Mouse (Mus musculus): ENCODE data around the gene Tor1aip2. TPM values are rescaled to one million over a fixed set of nuclear protein-coding genes. Genes with fewer than 3 reads are reported as not detected.
A peak's percentile ranks its signal among the peaks of the same experiment; 100 is the strongest.

The Tor1aip2 gene
- total RNA-seq (2021) = 10 to 100 TPM; 47.8 to 48.3 TPM
- long read RNA-seq, experiment 1, transcript Tor1aip2-203 (3 exons, 2,589 nt) = major isoform, 8 of 26 reads
- long read RNA-seq, experiment 1, partial matches to known transcripts = 6 of 26 reads
- long read RNA-seq, experiment 1, other reads (novel, unspliced or antisense) = 8 of 26 reads
- long read RNA-seq, experiment 2, transcript Tor1aip2-203 (3 exons, 2,589 nt) = major isoform, 6 of 20 reads
- long read RNA-seq, experiment 2, partial matches to known transcripts = 2 of 20 reads
- long read RNA-seq, experiment 2, other reads (novel, unspliced or antisense) = 9 of 20 reads

- intact Hi-C loops (cut with DNase I) = no loop called here
- DNase-seq = peak in 1 of 2 experiments; percentile 50
Observed at GRCm38 (mm10) chr1:156035269-156035929, at the start of gene Tor1aip2. TSS of gene Tor1aip2 (plus strand) at chr1:156035403.

DNA sequence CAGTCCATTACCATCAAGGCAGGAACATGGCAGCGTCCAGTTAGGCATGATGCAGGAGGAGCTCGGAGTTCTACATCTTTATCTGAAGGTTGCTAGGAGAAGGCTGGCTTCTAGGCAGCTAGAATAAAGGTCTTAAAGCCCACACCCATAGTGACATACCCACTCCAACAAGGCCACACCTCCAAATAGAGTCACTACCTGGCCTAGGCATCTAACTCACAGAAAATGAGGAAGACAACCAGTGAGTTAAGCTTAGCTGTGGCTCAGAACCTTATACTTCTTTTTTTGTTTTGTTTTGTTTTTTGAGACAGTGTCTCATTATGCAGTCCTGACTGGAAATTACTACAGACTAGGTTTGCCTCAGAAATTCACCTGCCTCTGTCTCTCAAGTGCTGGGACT, 47.6 kb upstream of the Tor1aip2 start:
- intact Hi-C loops (cut with DNase I) = no loop called here

DNA sequence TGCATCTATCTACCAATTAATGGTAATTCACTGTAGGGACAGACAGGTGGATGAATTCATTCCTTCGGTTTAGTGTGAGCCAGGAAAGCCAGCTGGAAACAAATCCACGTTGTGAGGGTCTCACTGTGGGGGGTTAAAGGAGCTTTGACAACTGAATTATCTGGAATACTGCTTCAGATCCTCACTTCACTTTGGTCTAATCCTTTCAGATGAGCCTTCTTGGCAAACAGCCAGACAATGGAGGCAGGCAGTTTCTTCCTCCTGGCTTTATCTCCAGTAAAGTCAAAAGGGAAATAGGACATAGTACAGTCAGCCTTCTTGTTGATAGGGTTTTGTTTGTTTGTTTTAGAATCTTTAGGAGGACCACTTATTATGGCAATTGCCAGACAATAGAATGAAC, 45.8 kb upstream of the Tor1aip2 start:
- DNase-seq = no peak
- intact Hi-C loops (cut with DNase I) = no loop called here

More for the DNA sequence above, 47.6 kb upstream of the Tor1aip2 start:
- DNase-seq = no peak

GRCm38 (mm10) chr1:155990391-155990790, 44.8 kb upstream of the Tor1aip2 start:
- intact Hi-C loops (cut with DNase I) = no loop called here
- no peak for DNase-seq

DNA sequence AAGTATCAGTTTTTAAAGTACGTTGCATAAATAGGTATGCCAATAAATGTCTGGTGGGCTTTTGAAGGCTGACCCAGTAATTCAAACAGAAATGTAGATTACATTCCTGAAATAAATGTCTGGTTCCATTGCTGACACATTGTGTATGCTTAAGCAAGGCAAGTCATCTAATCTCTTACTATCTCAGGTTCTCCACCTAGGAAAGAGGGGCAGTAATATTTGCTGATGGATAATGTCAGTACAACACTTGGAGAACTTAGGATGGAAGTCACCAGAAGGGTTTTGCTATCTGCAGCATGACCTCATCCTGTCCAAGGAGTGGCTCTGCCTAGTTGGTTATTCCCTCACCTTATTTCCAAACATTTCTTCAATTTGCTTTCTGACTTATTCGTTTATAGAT, 40.7 kb upstream of the Tor1aip2 start:
- DNase-seq = no peak
- intact Hi-C loops (cut with DNase I) = no loop called here

- no peak for DNase-seq
- intact Hi-C loops (cut with DNase I) = no loop called here
Observed at GRCm38 (mm10) chr1:155995612-155996011, 39.6 kb upstream of the Tor1aip2 start.

DNA sequence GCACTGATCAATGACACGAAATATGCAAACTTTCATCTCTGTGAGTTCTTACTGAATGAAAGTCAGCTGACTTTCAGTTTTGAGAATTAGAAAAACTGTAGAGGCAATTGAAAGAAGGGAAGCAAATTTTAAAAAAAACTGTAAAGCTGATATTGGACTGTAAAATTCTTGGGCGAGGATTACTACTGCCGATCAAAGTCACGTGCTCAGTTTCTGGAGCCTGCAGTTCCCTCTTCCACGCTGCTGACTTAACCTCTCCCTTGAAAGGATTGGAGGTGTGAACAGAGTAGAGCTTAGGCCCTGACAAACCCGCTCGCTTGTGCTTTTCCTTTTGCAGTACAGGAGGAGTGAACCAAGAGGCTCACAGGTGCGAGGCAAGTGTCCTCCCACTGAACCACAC, 32.8 kb upstream of the Tor1aip2 start:
- DNase-seq = no peak
- intact Hi-C loops (cut with DNase I) = no loop called here

- DNase-seq = no peak
- intact Hi-C loops (cut with DNase I) = no loop called here
Observed at GRCm38 (mm10) chr1:156003201-156003935, 31.8 kb upstream of the Tor1aip2 start.

DNA sequence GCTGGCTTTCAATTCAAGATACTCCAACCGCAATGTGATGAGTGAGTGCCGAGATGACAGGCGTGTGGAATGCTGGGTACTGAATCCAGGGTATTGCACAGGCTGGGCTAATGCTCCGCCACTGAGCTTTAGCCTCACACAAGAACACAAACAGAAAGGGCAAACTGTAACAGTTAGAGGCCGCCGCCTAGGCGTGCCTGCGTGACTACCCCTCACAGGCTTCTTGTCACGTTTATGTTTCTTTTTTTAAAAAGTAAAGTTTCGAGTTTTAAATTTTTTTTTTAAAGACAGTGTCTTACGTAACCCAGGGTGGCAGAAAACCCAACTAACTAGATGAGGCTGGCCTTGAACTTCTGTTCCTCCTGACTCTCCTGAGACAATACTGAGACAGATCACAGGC, 29.3 kb upstream of the Tor1aip2 start:
- DNase-seq = no peak
- intact Hi-C loops (cut with DNase I) = no loop called here

DNA sequence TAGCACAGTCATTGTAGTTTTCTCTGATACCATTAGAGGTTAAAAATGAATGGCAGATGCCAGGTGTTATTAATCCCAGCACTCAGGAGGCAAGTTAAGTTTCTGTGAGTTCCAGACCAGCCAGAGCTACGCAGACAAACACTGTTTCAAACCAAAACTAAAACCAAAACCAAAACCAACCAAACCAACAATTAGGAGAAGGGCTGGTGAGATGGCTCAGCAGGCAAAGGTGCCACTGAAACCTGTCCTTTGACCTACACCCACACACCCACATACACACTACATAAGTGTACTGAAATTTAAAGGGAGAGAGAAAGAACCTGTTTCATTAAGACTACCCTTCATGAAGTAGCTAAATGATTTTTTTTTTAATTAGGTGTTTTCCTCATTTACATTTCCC, 26.2 kb upstream of the Tor1aip2 start:
- intact Hi-C loops (cut with DNase I) = no loop called here
- no peak for DNase-seq

DNA sequence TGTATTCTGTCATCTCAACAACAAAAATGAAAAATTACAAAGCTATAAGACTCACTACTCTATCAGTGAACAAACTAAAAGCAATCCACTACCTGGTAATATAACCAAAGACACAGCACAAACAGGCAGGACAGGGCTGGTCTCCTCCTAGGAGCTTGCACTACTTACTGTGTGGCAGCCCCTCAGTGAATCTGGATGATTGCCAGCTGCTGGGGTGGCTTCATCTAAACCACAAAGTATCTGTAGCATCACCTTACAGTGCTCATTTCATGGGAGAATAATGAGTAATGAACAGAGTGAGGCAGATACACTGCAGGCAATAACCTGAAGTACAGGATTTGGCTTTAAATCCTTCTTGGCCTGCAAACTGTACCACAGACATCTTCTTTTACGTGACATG, 15.4 kb upstream of the Tor1aip2 start:
- intact Hi-C loops (cut with DNase I) = no loop called here
- no peak for DNase-seq

DNA sequence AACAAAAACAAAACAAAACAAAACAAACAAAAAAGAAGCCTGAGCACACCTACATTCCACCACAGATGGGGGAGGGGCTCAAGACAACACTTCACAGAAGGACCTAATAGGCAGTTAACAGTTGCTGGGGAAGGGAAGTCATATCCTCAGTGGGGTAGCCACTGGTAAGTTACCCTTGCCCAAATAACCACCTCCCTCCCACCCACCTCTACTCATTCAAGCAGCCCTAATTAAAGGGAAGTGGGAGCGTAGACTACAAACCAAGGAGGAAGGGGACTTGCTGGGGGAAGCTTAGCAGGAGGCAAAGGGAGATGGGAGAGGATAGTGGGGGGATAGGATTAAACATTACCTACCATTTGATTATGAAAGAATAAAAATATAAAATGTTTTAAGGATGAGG, 14.8 kb upstream of the Tor1aip2 start:
- no peak for DNase-seq
- intact Hi-C loops (cut with DNase I) = no loop called here

DNA sequence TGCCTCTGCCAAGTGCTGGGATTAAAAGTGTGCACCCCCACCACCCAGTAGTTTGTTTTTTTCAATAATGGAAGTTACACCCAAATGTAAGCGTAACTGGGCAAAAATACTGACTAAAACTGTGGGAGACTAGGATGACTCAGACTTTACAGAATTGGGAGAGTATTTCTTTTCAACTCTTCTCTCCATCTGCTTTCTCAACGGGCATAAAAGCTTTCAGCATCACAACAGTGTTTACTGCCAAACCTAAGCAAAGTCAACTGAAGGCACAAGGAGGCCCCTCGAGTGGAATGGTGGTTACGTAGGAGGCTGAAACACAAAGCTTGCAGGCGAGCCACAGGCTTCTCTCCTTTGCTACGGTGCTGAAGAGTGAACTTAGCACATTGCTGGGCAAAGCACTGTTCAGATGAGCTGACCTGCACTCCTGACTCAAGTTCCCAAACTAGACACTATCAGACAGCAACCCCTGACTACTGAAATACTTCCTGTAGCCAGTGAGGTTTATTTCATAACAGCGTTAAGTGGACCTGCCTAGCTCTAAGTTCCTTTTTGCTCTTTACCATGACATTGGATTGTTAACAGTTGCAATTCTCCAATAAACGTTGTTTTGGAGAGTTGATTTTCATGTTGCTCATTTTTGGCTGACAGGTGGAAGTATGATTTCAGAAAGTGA, 10.2 kb upstream of the Tor1aip2 start:
- DNase-seq = no peak
- intact Hi-C loops (cut with DNase I) = loop anchor here (5.0 kb wide), 1 partner anchor 53 kb away; the partner anchor contains the start of gene Cep350

DNA sequence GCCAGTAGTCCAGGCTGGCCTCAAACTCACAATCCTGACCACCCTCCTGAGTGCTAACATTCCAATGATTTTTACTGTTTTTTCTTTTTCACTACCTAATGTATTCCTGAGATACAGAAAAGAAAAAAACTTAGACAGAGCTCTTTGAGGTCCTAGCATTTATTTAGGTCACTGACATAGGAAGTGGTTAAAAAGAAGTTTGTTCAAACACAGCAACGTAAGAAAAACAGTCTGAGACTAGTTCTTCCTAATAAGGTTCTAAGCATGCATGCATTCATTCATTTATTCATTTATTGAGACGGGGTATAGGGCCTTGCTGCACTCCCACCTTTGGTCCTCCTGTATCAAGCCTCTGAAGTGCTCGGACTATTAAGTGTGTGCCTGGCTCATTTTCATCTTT, 7.4 kb upstream of the Tor1aip2 start:
- intact Hi-C loops (cut with DNase I) = loop anchor here (5.0 kb wide), 1 partner anchor 56 kb away; the partner anchor contains the start of gene Cep350
- no peak for DNase-seq

DNA sequence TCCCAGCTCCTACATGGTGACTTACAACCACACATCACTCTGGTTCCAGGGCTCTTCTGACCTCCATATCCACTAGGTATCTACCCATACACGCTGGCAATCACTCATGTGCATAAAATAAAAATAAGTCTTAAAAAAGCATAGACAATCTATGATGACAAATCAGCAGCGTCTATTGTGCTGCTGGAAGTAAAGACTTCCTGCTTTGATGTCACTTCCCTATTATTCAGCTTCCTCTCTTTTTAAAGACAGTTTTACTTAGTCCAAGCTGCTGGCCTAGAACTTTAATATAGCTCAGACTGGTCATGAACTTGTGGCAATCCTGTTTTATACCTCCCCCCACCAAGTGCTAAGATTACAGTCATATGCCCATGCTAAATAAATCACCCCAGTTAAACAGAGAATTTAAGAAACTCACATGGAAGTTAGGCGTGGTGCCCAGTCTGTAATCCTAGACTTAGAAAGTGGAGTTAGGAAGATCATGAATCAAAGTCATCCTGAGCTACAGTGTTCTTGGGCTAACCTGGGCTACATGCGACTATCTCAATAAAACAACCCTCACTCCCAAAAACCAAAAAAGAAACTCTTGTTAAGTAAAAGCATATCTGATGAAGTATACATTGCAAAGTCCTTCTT, 6.7 kb upstream of the Tor1aip2 start:
- DNase-seq = peak in 1 of 2 experiments; percentile 30
- intact Hi-C loops (cut with DNase I) = loop anchor here (5.0 kb wide), 1 partner anchor 56 kb away; the partner anchor contains the start of gene Cep350

DNA sequence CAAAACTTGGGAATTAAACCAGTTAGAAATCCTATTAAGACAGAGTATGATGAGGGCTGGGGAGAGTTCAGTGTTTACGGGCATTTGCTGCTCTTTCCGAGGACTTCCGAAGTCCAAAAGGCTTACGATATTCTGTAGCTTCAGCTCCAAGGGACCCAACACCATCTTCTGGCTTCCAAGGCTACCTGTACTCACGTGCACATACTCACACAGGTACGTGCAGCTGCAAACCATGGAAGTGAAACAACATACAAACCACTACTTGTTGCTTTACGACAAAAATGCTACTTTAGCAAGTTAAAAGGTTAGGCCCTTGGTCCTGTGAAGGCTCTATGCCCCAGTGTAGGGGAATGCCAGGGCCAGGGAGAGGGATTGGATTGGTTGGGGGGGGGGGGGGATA, 1.3 kb upstream of the Tor1aip2 start:
- intact Hi-C loops (cut with DNase I) = no loop called here
- DNase-seq = no peak

GRCm38 (mm10) chr1:156034661-156035060, 542 bp upstream of the Tor1aip2 start:
- intact Hi-C loops (cut with DNase I) = no loop called here
- no peak for DNase-seq

DNA sequence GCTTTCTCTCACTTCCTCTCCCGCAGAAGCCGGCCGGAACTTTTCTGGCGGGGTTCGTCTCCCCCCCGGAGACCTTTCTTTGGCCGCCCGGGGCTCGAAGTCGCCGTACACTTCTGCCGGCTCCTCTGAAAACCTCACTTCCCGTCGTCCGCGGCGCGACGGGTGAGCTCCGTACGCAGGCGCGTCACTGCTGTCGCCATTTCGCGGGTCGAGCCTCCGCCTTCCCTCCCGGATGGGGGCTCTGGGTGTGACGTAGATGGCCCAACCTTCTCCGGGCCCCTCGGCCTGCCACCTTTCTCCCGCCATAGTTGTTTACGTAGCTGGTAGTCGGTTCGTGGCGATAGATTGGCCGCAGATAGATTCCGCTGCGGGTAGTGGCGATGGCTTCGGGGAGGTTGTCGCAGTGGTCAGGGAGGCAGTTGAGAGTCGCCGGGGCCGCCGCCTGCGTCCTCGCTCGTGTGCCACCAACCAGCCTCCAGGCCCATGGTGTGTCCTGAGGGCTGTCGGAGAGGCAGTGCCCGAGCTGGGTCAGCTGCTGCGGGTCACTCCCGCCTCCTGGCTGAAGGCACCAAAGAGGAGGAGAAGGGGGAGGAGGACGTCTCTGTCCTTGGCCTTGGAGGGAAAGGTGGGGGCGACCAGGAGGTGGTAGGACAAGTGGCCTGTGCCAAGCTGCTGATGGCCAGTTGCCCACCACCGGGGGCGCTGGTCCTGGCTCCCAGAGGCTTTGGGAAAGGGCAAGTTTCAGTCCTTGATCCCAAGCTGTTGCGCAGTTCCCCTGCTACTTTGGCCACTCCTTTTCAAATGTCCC, 931 bp downstream of the Tor1aip2 start, which contains the start of gene Tor1aip1:
Gene Tor1aip1, minus strand, starts transcription at position 551 of the 808 bp plus-strand sequence.
- intact Hi-C loops (cut with DNase I) = no loop called here
- DNase-seq = peak; percentile 98 to 99

DNA sequence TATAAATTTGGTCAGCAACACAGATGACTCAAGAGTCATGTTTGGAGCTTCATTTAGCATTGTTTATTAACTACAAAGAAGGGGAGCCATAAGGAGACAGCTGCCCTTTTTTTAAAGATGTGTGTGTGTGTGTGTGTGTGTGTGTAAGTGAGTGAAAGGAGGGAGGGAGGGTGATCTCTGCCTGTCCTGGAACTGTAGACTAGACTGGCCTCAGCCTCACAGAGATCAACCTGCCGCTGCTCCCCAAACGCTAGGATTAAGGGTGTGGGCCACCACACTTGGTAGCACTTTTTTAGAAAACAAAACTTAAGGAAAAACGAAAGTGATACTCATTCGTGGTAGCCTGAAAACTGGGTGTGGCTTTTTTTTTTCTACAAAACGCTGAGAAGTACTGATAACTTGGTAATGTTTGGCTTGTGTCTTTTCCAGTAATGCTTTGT, 2.0 kb downstream of the Tor1aip2 start:
- intact Hi-C loops (cut with DNase I) = no loop called here
- peak; percentile 19 to 30 for DNase-seq

Measured in gastrocnemius, postnatal 36 days (tissue).